Mouse (Mus musculus) thymus, adult 2 months (tissue): ENCODE results near the gene Ccdc189. TPM values are rescaled to one million over a fixed set of nuclear protein-coding genes. Genes with fewer than 3 reads are reported as not detected.
A peak's percentile ranks its signal among the peaks of the same experiment; 100 is the strongest.
"Not testable (repeated sequence)": the region's sequence is repeated elsewhere in the genome, so short reads cannot be mapped to it uniquely, and the experiment has no call there.

Experiments
- DNase-seq: peaks from one replicate; pipeline ENCODE4 v3.0.0; 2021
- H3K27ac ChIP-seq: fragments of 200-500 bp; 2 replicates; pipeline ENCODE4 v1.5.1; 2012; ENCODE audit warnings: low read length, control low read depth; ENCODE audit not compliant: control insufficient read depth, insufficient read depth
- H3K27me3 ChIP-seq: fragments of 200-500 bp; 2 replicates; pipeline ENCODE4 v1.6.1; 2012; ENCODE audit warnings: mild to moderate bottlenecking, low read length, moderate library complexity, mixed read lengths; ENCODE audit not compliant: control insufficient read depth, insufficient read depth
- H3K36me3 ChIP-seq: fragments of 200-500 bp; 2 replicates; pipeline ENCODE4 v1.6.1; 2012; ENCODE audit warnings: mild to moderate bottlenecking, low read length, moderate library complexity; ENCODE audit not compliant: control insufficient read depth, insufficient read depth
- H3K4me1 ChIP-seq: fragments of 200-500 bp; replicated peaks from 2 replicates; pipeline ENCODE4 v1.6.1; 2012; ENCODE audit warnings: low read length; ENCODE audit not compliant: control insufficient read depth, insufficient read depth
- H3K4me3 ChIP-seq: fragments of 200-500 bp; 2 replicates; pipeline ENCODE4 v1.5.1; 2012; ENCODE audit warnings: mild to moderate bottlenecking, low read length, control low read depth, moderate library complexity; ENCODE audit not compliant: control insufficient read depth, insufficient read depth
- CTCF ChIP-seq: fragments of 200-500 bp; IDR thresholded peaks from 2 replicates; pipeline ENCODE4 v1.5.1; 2012; ENCODE audit warnings: mild to moderate bottlenecking, control low read depth, low read length, moderate library complexity, borderline replicate concordance; ENCODE audit not compliant: control insufficient read depth, poor library complexity, insufficient read depth; ENCODE audit errors: extremely low read depth
- POLR2A ChIP-seq: fragments of 200-500 bp; IDR thresholded peaks from 2 replicates; pipeline ENCODE4 v1.6.1; 2012; ENCODE audit warnings: mild to moderate bottlenecking, low read length, control low read depth, moderate library complexity; ENCODE audit not compliant: control insufficient read depth, poor library complexity, insufficient read depth; ENCODE audit errors: extremely low read depth
- WGBS: fragments of 180-500 bp; shearing (Covaris S2); methylation state at CpG from one replicate; pipeline ENCODE4 v1.1.7; 2018; 5-methylcytosine and 5-hydroxymethylcytosine counted together
- polyA plus RNA-seq: library from polyadenylated mRNA; depleted of rRNA; stranded (reverse); fragments of >200 nt; gene quantifications from 2 replicates; pipeline ENCODE4 v1.2.3, GENCODE M21; 2012; rRNA removed

Ccdc189 gene
- polyA plus RNA-seq: 1.5 and 2.9 TPM in 2 replicates

- H3K4me1 ChIP-seq: peaks cover 13% of the 10 kb centered on the region
- no peaks in the 10 kb centered on the region for H3K27me3 ChIP-seq
- DNase-seq: peak; percentile 89
- peak within 1 kb of the TSS; percentile 53; the same call in 1 of the 2 replicates for H3K27ac ChIP-seq
- TF ChIP-seq CTCF (no peak), POLR2A (peak; percentile 76; the same call in 1 of the 2 replicates)
- H3K4me3 ChIP-seq: peak within 1 kb of the TSS; percentile 98
- peaks cover 36% of the 10 kb centered on the region for H3K36me3 ChIP-seq
- WGBS: under 1% methylated on average over 50 of the region's 50 CpGs
Observed at GRCm38 (mm10) chr7:127588011-127588871, at the start of gene Ccdc189, which contains the start of gene Rnf40. Gene Ccdc189 (minus strand): TSS chr7:127588595. Gene Rnf40 (plus strand): TSS chr7:127588767.

- H3K36me3 ChIP-seq: no peaks in the 10 kb centered on the region
- 3% methylated on average over 27 of the region's 27 CpGs for WGBS
- TF ChIP-seq CTCF: no peak
- no peak for TF ChIP-seq POLR2A
- no peak for DNase-seq
- peaks cover 7% of the 10 kb centered on the region for H3K4me1 ChIP-seq
- no peak overlapping the region for H3K4me3 ChIP-seq
- H3K27me3 ChIP-seq: peaks cover 10% of the 10 kb centered on the region; the same call in 1 of the 2 replicates
- no peak overlapping the region for H3K27ac ChIP-seq
Observed at GRCm38 (mm10) chr7:127636963-127637362, 48.6 kb upstream of the Ccdc189 start.

DNA sequence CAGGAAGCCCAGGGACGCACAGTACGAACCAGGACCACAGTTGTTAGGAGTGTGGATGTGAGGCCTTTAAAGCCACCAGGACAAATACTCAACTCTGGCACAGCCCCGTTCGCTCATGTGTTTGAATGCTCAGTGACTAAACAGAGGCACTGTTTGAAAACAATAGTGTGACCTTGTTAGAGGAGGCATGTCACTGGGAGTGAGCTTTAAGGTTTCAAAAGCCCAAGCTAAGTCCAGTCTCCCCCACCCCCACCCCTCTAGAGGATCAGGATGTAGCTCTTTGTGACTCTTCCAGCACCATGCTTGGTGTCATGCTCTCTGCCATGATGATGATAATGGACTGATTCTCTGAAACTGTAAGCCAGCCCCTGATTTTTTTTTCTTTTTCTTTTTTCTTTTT is 43.0 kb upstream of the Ccdc189 start:
- DNase-seq: no peak
- Histone ChIP-seq H3K4me1 (peaks cover 15% of the 10 kb centered on the region), H3K27ac (no peak overlapping the region), H3K27me3 (no peaks in the 10 kb centered on the region), H3K4me3 (no peak overlapping the region), H3K36me3 (no peaks in the 10 kb centered on the region)
- WGBS: 94% methylated on average over 4 of the region's 4 CpGs
- TF ChIP-seq CTCF (no peak), POLR2A (no peak)

DNA sequence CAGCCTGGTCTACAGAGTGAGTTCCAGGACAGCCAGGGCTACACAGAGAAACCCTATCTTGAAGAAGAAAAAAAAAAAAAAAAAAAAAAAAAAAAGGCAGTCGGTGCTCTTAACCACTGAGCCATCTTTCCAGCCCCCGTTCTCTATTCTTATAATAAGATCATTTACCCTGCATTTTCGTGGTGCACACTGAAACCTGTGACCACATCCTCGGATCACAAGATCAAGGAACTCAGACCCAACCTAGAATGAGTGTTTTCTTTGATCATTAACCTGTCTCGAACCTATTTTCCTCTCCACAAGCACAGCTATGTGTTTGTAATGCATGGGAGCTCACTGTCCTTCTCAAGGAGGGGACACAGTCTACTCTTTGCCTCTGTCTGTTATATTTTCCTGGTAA is 40.3 kb upstream of the Ccdc189 start:
- Histone ChIP-seq H3K4me1 (peaks cover 15% of the 10 kb centered on the region), H3K4me3 (no peak overlapping the region), H3K36me3 (no peaks in the 10 kb centered on the region), H3K27me3 (no peaks in the 10 kb centered on the region), H3K27ac (no peak overlapping the region)
- TF ChIP-seq POLR2A (no peak), CTCF (no peak)
- 7% methylated on average over 5 of the region's 5 CpGs for WGBS
- peak; percentile 23 for DNase-seq

- H3K4me3 ChIP-seq: no peak overlapping the region
- TF ChIP-seq POLR2A (no peak), CTCF (no peak)
- peaks cover 8% of the 10 kb centered on the region for H3K4me1 ChIP-seq
- DNase-seq: no peak
- WGBS: 85% methylated on average over 4 of the region's 4 CpGs
- H3K36me3 ChIP-seq: no peaks in the 10 kb centered on the region
- H3K27me3 ChIP-seq: no peaks in the 10 kb centered on the region
- H3K27ac ChIP-seq: no peak overlapping the region
Observed at GRCm38 (mm10) chr7:127626471-127626870, 38.1 kb upstream of the Ccdc189 start.

GRCm38 (mm10) chr7:127626039-127626438 is 37.6 kb upstream of the Ccdc189 start:
- DNase-seq: no peak
- 97% methylated on average over 7 of the region's 7 CpGs for WGBS
- Histone ChIP-seq H3K36me3 (no peaks in the 10 kb centered on the region), H3K27me3 (no peaks in the 10 kb centered on the region), H3K4me3 (no peak overlapping the region), H3K4me1 (peaks cover 8% of the 10 kb centered on the region), H3K27ac (no peak overlapping the region)
- no peak for TF ChIP-seq CTCF
- TF ChIP-seq POLR2A: no peak

GRCm38 (mm10) chr7:127618402-127618801 is 30.0 kb upstream of the Ccdc189 start:
- Histone ChIP-seq H3K27ac (peak overlapping the region; percentile 86), H3K4me1 (peaks cover 19% of the 10 kb centered on the region)
- WGBS: 92% methylated on average over 7 of the region's 8 CpGs
- H3K4me3 ChIP-seq, H3K36me3 ChIP-seq, H3K27me3 ChIP-seq: not testable (repeated sequence)
- DNase-seq: peak; percentile 25
